Mouse (Mus musculus): ENCODE measurements around the gene Sla2. TPM values are rescaled to one million over a fixed set of nuclear protein-coding genes. Genes with fewer than 3 reads are reported as not detected.
"Not testable (repeated sequence)": the region's sequence is repeated elsewhere in the genome, so short reads cannot be mapped to it uniquely, and the experiment has no call there.

The Sla2 gene
- polyA plus RNA-seq, 1 experiment from 2014 or later: 0.22 TPM

GRCm38 (mm10) chr2:156897034-156897433, 10.0 kb upstream of the Sla2 start:
- no peak overlapping the region for H3K27ac ChIP-seq (ENCODE audit: low read length)
- WGBS: 86% methylated on average over 9 of the region's 9 CpGs
- H3K9ac ChIP-seq (replicated peaks; ENCODE audit: low read depth, low read length): no peak overlapping the region
- no peaks in the 10 kb centered on the region for H3K4me1 ChIP-seq (ENCODE audit: control insufficient read depth, insufficient read depth, low read length)
- no peak for ATAC-seq (ENCODE audit: insufficient number of reproducible peaks, insufficient read depth, low FRiP score, low read depth)
- no peaks in the 10 kb centered on the region for H3K9me3 ChIP-seq (ENCODE audit: control insufficient read depth, low read depth, low read length)
- no peaks in the 10 kb centered on the region for H3K36me3 ChIP-seq (ENCODE audit: control insufficient read depth, insufficient read depth, low read length)
- H3K27me3 ChIP-seq (ENCODE audit: control insufficient read depth, insufficient read depth, low read length): no peaks in the 10 kb centered on the region
- no peak overlapping the region for H3K4me3 ChIP-seq (ENCODE audit: low read depth, low read length)
- H3K4me2 ChIP-seq (replicated peaks; ENCODE audit: low read depth, low read length): no peak overlapping the region

- ATAC-seq (ENCODE audit: insufficient number of reproducible peaks, insufficient read depth, low FRiP score, low read depth): no peak
- Histone ChIP-seq H3K4me1 (ENCODE audit: control insufficient read depth, insufficient read depth, low read length) (no peaks in the 10 kb centered on the region), H3K9ac (replicated peaks; ENCODE audit: low read depth, low read length) (no peak overlapping the region), H3K9me3 (ENCODE audit: control insufficient read depth, low read depth, low read length) (no peaks in the 10 kb centered on the region), H3K27ac (ENCODE audit: low read length) (no peak overlapping the region), H3K36me3 (ENCODE audit: control insufficient read depth, insufficient read depth, low read length) (no peaks in the 10 kb centered on the region), H3K4me3 (ENCODE audit: low read depth, low read length) (no peak overlapping the region), H3K27me3 (ENCODE audit: control insufficient read depth, insufficient read depth, low read length) (no peaks in the 10 kb centered on the region), H3K4me2 (replicated peaks; ENCODE audit: low read depth, low read length) (no peak overlapping the region)
- 66% methylated on average over 9 of the region's 9 CpGs for WGBS
Observed at GRCm38 (mm10) chr2:156896384-156896914, 9.5 kb upstream of the Sla2 start.

GRCm38 (mm10) chr2:156894496-156895265, 7.7 kb upstream of the Sla2 start:
- ATAC-seq (ENCODE audit: insufficient number of reproducible peaks, insufficient read depth, low FRiP score, low read depth): no peak
- Histone ChIP-seq H3K9ac (replicated peaks; ENCODE audit: low read depth, low read length) (no peak overlapping the region), H3K27ac (ENCODE audit: low read length) (no peak overlapping the region), H3K4me3 (ENCODE audit: low read depth, low read length) (no peak overlapping the region), H3K4me2 (replicated peaks; ENCODE audit: low read depth, low read length) (no peak overlapping the region), H3K27me3 (ENCODE audit: control insufficient read depth, insufficient read depth, low read length) (no peaks in the 10 kb centered on the region), H3K36me3 (ENCODE audit: control insufficient read depth, insufficient read depth, low read length) (no peaks in the 10 kb centered on the region), H3K9me3 (ENCODE audit: control insufficient read depth, low read depth, low read length) (no peaks in the 10 kb centered on the region), H3K4me1 (ENCODE audit: control insufficient read depth, insufficient read depth, low read length) (no peaks in the 10 kb centered on the region)
- 67% methylated on average over 15 of the region's 15 CpGs for WGBS

- no peak overlapping the region for H3K4me2 ChIP-seq (replicated peaks; ENCODE audit: low read depth, low read length)
- H3K36me3 ChIP-seq (ENCODE audit: control insufficient read depth, insufficient read depth, low read length): no peaks in the 10 kb centered on the region
- H3K9ac ChIP-seq (replicated peaks; ENCODE audit: low read depth, low read length): no peak overlapping the region
- 75% methylated on average over 6 of the region's 6 CpGs for WGBS
- H3K4me1 ChIP-seq (ENCODE audit: control insufficient read depth, insufficient read depth, low read length): no peaks in the 10 kb centered on the region
- H3K4me3 ChIP-seq (ENCODE audit: low read depth, low read length): no peak overlapping the region
- H3K27ac ChIP-seq (ENCODE audit: low read length): no peak overlapping the region
- H3K9me3 ChIP-seq (ENCODE audit: control insufficient read depth, low read depth, low read length): no peaks in the 10 kb centered on the region
- no peaks in the 10 kb centered on the region for H3K27me3 ChIP-seq (ENCODE audit: control insufficient read depth, insufficient read depth, low read length)
- ATAC-seq (ENCODE audit: insufficient number of reproducible peaks, insufficient read depth, low FRiP score, low read depth): no peak
Observed at GRCm38 (mm10) chr2:156892821-156893220, 5.8 kb upstream of the Sla2 start.

GRCm38 (mm10) chr2:156892240-156892639, 5.2 kb upstream of the Sla2 start:
- 22% methylated on average over 3 of the region's 3 CpGs for whole genome bisulfite sequencing
- ATAC-seq (ENCODE audit: insufficient number of reproducible peaks, insufficient read depth, low FRiP score, low read depth): no peak
- no peak overlapping the region for H3K9ac ChIP-seq (replicated peaks; ENCODE audit: low read depth, low read length)
- H3K4me2 ChIP-seq (replicated peaks; ENCODE audit: low read depth, low read length): no peak overlapping the region
- H3K27ac ChIP-seq (ENCODE audit: low read length): no peak overlapping the region
- no peak overlapping the region for H3K4me3 ChIP-seq (ENCODE audit: low read depth, low read length)
- H3K36me3 ChIP-seq (ENCODE audit: control insufficient read depth, insufficient read depth, low read length): no peaks in the 10 kb centered on the region
- H3K4me1 ChIP-seq (ENCODE audit: control insufficient read depth, insufficient read depth, low read length): no peaks in the 10 kb centered on the region
- no peaks in the 10 kb centered on the region for H3K9me3 ChIP-seq (ENCODE audit: control insufficient read depth, low read depth, low read length)
- no peaks in the 10 kb centered on the region for H3K27me3 ChIP-seq (ENCODE audit: control insufficient read depth, insufficient read depth, low read length)

GRCm38 (mm10) chr2:156888490-156888889, 1.5 kb upstream of the Sla2 start:
- no peak overlapping the region for H3K4me3 ChIP-seq (ENCODE audit: low read depth, low read length)
- no peak for ATAC-seq (ENCODE audit: insufficient number of reproducible peaks, insufficient read depth, low FRiP score, low read depth)
- no peaks in the 10 kb centered on the region for H3K4me1 ChIP-seq (ENCODE audit: control insufficient read depth, insufficient read depth, low read length)
- H3K9ac ChIP-seq (replicated peaks; ENCODE audit: low read depth, low read length): no peak overlapping the region
- no peaks in the 10 kb centered on the region for H3K36me3 ChIP-seq (ENCODE audit: control insufficient read depth, insufficient read depth, low read length)
- H3K27ac ChIP-seq (ENCODE audit: low read length): no peak overlapping the region
- H3K27me3 ChIP-seq (ENCODE audit: control insufficient read depth, insufficient read depth, low read length): no peaks in the 10 kb centered on the region
- WGBS: 75% methylated on average over 3 of the region's 3 CpGs
- H3K4me2 ChIP-seq (replicated peaks; ENCODE audit: low read depth, low read length): no peak overlapping the region
- no peaks in the 10 kb centered on the region for H3K9me3 ChIP-seq (ENCODE audit: control insufficient read depth, low read depth, low read length)

- H3K9me3 ChIP-seq (ENCODE audit: control insufficient read depth, low read depth, low read length): no peaks in the 10 kb centered on the region
- H3K27ac ChIP-seq (ENCODE audit: low read length): no peak overlapping the region
- 77% methylated on average over 10 of the region's 10 CpGs for WGBS
- no peaks in the 10 kb centered on the region for H3K4me1 ChIP-seq (ENCODE audit: control insufficient read depth, insufficient read depth, low read length)
- no peak for ATAC-seq (ENCODE audit: insufficient number of reproducible peaks, insufficient read depth, low FRiP score, low read depth)
- no peak overlapping the region for H3K9ac ChIP-seq (replicated peaks; ENCODE audit: low read depth, low read length)
- no peak overlapping the region for H3K4me2 ChIP-seq (replicated peaks; ENCODE audit: low read depth, low read length)
- H3K27me3 ChIP-seq (ENCODE audit: control insufficient read depth, insufficient read depth, low read length): no peaks in the 10 kb centered on the region
- H3K4me3 ChIP-seq (ENCODE audit: low read depth, low read length): no peak overlapping the region
- H3K36me3 ChIP-seq (ENCODE audit: control insufficient read depth, insufficient read depth, low read length): no peaks in the 10 kb centered on the region
Observed at GRCm38 (mm10) chr2:156886084-156886631, 834 bp downstream of the Sla2 start.

- not testable (repeated sequence) for ATAC-seq (ENCODE audit: insufficient number of reproducible peaks, insufficient read depth, low FRiP score, low read depth); H3K27me3 ChIP-seq (ENCODE audit: control insufficient read depth, insufficient read depth, low read length); H3K4me1 ChIP-seq (ENCODE audit: control insufficient read depth, insufficient read depth, low read length); H3K9ac ChIP-seq (replicated peaks; ENCODE audit: low read depth, low read length); H3K4me3 ChIP-seq (ENCODE audit: low read depth, low read length); H3K4me2 ChIP-seq (replicated peaks; ENCODE audit: low read depth, low read length); H3K27ac ChIP-seq (ENCODE audit: low read length); H3K36me3 ChIP-seq (ENCODE audit: control insufficient read depth, insufficient read depth, low read length); H3K9me3 ChIP-seq (ENCODE audit: control insufficient read depth, low read depth, low read length)
- WGBS: 78% methylated on average over 2 of the region's 2 CpGs
Observed at GRCm38 (mm10) chr2:156885666-156886065, 1.3 kb downstream of the Sla2 start.

All from stomach, embryonic 14.5 days (tissue).